Mouse (Mus musculus) heart, adult 2 months (tissue): ENCODE data around the gene Slc7a5.

Source experiments
- CTCF ChIP-seq: fragments of 200-600 bp; IDR thresholded peaks from 2 replicates; pipeline ENCODE4 v1.8.1; 2022; ENCODE audit warnings: antibody characterized with exemption, mild to moderate bottlenecking, moderate library complexity
- EP300 ChIP-seq: fragments of 200-500 bp; IDR thresholded peaks from 2 replicates; pipeline ENCODE4 v1.6.1; 2011; ENCODE audit warnings: low read depth, low read length, control low read depth; ENCODE audit not compliant: insufficient read depth
- POLR2A ChIP-seq: fragments of 200-500 bp; IDR thresholded peaks from 2 replicates; pipeline ENCODE4 v1.6.1; 2011; ENCODE audit warnings: mild to moderate bottlenecking, low read depth, low read length, control low read depth; ENCODE audit not compliant: insufficient read depth

DNA sequence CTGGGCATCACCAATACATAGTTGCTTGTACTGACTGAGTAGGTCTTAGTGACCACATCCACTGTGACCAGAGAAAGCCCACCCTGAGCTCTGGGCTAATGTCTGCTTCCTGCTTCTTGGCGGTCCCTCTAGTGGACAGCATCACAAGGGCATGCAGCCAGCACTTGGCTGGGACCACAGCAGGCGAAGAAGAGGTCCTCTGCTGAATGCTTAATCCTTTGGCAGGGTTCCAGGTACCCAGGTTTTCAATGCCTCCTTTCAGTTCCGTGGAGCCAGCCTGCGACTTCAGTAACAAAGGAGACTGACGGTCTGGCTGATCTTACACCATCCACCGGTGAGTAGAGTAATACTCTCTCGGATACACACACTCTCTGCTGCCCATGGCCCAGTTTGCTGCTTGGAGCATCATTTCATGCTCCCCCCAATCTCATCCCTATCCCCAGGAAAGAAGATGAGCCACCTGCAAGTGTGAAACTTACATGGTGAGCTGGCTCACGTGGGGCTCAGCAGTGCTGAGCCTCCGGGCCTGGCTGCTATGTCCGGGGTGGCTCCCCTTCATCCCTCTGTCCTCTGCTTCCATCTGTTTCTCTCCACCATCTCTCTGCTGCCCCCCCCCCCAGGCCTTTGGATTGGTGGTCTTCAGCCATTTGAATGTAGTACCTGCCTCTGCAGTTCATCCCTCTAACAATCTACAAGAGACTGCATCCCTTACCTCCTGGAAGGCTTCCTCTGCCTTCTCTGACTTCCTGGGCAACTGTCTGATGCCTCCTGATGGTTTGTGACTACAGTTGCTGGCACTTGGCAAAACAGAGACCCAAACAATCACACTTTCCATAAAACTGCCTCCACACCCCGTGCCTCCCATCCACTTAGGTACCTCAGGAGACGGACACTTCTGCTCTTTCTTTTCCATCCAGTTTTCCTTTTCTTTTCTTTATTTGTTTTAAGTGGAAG, 28.1 kb upstream of the Slc7a5 start:
- peak; percentile 45 for TF ChIP-seq CTCF
- no peak for TF ChIP-seq EP300
- TF ChIP-seq POLR2A, result no peak
